Mouse (Mus musculus): ENCODE measurements around the gene Arl15. TPM values are rescaled to one million over a fixed set of nuclear protein-coding genes. Genes with fewer than 3 reads are reported as not detected.
A peak's percentile ranks its signal among the peaks of the same experiment; 100 is the strongest.

The Arl15 gene
- polyA plus RNA-seq, 1 experiment from 2014 or later = 19.0 TPM

DNA sequence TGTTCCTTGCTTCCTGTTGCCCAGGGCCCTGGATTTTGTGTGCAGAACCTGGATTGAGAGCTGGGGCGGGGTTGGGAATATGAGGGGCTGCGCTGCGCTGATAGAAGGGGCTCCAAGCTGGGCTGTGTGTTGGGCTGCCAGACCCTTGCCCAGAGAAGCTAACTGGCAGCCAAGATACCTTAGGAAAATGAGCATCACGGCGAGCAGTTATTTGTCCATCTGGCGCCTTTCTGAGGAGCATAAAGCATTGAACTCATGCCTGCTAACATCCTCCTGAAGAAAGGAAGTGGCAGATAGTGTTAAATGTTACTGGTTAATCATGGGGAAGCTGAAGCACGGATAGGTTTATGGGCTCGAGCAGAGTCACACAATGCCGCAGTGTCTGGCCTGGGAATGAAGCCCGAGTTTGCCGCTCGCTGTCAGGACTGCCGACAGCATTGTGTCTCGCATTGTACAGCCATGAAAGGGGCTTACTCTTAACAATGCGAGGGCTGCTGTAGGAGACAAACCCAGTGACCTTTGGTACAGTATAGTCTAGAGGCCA, 123.6 kb downstream of the Arl15 start:
- Histone ChIP-seq H3K4me3 (ENCODE audit: low read depth, low read length) (no peak overlapping the region), H3K4me2 (replicated peaks; ENCODE audit: low read depth, low read length) (peak overlapping the region; percentile 37), H3K36me3 (ENCODE audit: control insufficient read depth, insufficient read depth, low read length) (no peaks in the 10 kb centered on the region), H3K9ac (ENCODE audit: low read depth, low read length) (peak overlapping the region; percentile 29), H3K4me1 (replicated peaks; ENCODE audit: control insufficient read depth, insufficient read depth, low read length) (no peaks in the 10 kb centered on the region; the same call in 1 of the 2 replicates), H3K27me3 (ENCODE audit: control insufficient read depth, insufficient read depth, low read length) (no peaks in the 10 kb centered on the region), H3K27ac (ENCODE audit: low read depth, low read length) (peak overlapping the region; percentile 87), H3K9me3 (ENCODE audit: control insufficient read depth, low read length) (no peaks in the 10 kb centered on the region)
- DNase-seq (ENCODE audit: low spot score) (peak; percentile 75), ATAC-seq (ENCODE audit: low FRiP score) (peak; percentile 90)
- 34% methylated on average over 15 of the region's 15 CpGs for WGBS

DNA sequence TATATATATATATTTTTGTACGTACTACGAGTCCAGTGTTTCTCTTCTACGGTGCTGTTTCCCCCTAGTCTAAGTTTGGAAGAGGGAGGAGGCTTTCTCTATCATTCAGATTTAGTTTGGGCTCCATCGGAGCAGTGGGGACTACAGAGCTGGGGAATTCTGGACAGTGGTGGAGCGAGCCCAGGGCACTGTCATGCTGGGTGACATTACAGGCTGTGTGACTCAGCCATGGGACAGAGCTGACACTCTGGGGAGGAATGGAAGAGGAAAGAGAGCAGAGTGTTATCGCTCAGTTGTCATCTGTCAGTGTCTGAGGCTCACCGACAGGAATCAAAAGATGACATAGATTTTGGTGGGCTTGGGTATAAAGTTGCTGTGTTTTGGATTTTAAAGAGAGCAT, 124.4 kb downstream of the Arl15 start:
- no peaks in the 10 kb centered on the region; the same call in 1 of the 2 replicates for H3K4me1 ChIP-seq (replicated peaks; ENCODE audit: control insufficient read depth, insufficient read depth, low read length)
- no peaks in the 10 kb centered on the region for H3K9me3 ChIP-seq (ENCODE audit: control insufficient read depth, low read length)
- no peaks in the 10 kb centered on the region for H3K27me3 ChIP-seq (ENCODE audit: control insufficient read depth, insufficient read depth, low read length)
- no peak for DNase-seq (ENCODE audit: low spot score)
- H3K4me3 ChIP-seq (ENCODE audit: low read depth, low read length) = no peak overlapping the region
- no peaks in the 10 kb centered on the region for H3K36me3 ChIP-seq (ENCODE audit: control insufficient read depth, insufficient read depth, low read length)
- 0 out of 2 replicates have a peak overlapping the region, but pooled peaks have one; percentile 17 for H3K27ac ChIP-seq (ENCODE audit: low read depth, low read length)
- H3K4me2 ChIP-seq (replicated peaks; ENCODE audit: low read depth, low read length) = no peak overlapping the region
- 58% methylated on average over 7 of the region's 7 CpGs for WGBS
- peak; percentile 26; the same call in 1 of the 2 replicates for ATAC-seq (ENCODE audit: low FRiP score)
- no peak overlapping the region for H3K9ac ChIP-seq (ENCODE audit: low read depth, low read length)

DNA sequence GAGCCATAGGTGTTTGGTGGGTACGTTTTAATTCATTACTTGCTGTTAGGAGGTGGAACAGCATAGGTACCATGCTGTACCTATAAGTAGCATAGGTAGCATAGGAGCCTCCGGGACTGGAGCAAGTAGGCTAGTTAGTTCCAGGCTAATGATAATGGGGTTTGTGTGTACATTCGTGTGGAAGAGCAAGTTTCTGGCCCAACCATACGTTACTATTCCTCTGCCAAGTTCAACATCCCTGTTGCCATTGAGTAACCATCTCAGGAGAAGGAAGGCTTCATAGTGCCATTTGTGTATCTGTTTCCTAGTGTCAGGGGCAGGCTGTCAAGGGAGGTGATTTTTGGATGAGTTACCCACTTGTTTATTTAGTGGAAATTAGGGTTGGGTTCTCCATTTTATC, 141.4 kb downstream of the Arl15 start:
- no peak for DNase-seq (ENCODE audit: low spot score)
- no peak overlapping the region for H3K9ac ChIP-seq (ENCODE audit: low read depth, low read length)
- no peak for ATAC-seq (ENCODE audit: low FRiP score)
- peaks cover 2% of the 10 kb centered on the region; the same call in 1 of the 2 replicates for H3K27me3 ChIP-seq (ENCODE audit: control insufficient read depth, insufficient read depth, low read length)
- no peak overlapping the region for H3K4me2 ChIP-seq (replicated peaks; ENCODE audit: low read depth, low read length)
- no peak overlapping the region for H3K27ac ChIP-seq (ENCODE audit: low read depth, low read length)
- H3K9me3 ChIP-seq (ENCODE audit: control insufficient read depth, low read length) = no peaks in the 10 kb centered on the region
- no peak overlapping the region for H3K4me3 ChIP-seq (ENCODE audit: low read depth, low read length)
- H3K36me3 ChIP-seq (ENCODE audit: control insufficient read depth, insufficient read depth, low read length) = no peaks in the 10 kb centered on the region
- no peaks in the 10 kb centered on the region for H3K4me1 ChIP-seq (replicated peaks; ENCODE audit: control insufficient read depth, insufficient read depth, low read length)
- WGBS = 89% methylated on average over 4 of the region's 4 CpGs

DNA sequence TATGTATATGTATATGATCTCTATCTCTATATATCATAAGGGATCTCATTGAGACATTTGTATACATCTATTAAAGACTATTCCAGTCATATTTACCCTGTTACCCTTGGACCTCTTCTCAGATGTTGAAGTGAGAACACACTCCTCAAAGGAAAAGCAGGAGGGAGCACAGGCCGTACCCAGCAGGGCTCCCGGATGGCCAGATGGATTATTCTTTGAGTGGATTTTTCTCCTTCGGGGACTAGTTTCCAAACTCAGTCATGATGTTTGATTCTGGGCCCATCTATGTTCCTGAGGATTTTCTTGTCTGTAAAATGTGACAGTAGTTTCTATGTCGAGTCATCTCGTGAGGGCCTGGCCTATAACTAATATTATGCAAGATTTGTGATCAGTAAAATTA, 142.9 kb downstream of the Arl15 start:
- H3K9me3 ChIP-seq (ENCODE audit: control insufficient read depth, low read length) = no peaks in the 10 kb centered on the region
- no peak overlapping the region for H3K4me2 ChIP-seq (replicated peaks; ENCODE audit: low read depth, low read length)
- 89% methylated on average over 5 of the region's 5 CpGs for WGBS
- DNase-seq (ENCODE audit: low spot score) (no peak), ATAC-seq (ENCODE audit: low FRiP score) (no peak)
- no peaks in the 10 kb centered on the region for H3K4me1 ChIP-seq (replicated peaks; ENCODE audit: control insufficient read depth, insufficient read depth, low read length)
- H3K27ac ChIP-seq (ENCODE audit: low read depth, low read length) = no peak overlapping the region
- H3K36me3 ChIP-seq (ENCODE audit: control insufficient read depth, insufficient read depth, low read length) = no peaks in the 10 kb centered on the region
- H3K4me3 ChIP-seq (ENCODE audit: low read depth, low read length) = no peak overlapping the region
- H3K27me3 ChIP-seq (ENCODE audit: control insufficient read depth, insufficient read depth, low read length) = peaks cover 2% of the 10 kb centered on the region; the same call in 1 of the 2 replicates
- no peak overlapping the region for H3K9ac ChIP-seq (ENCODE audit: low read depth, low read length)

DNA sequence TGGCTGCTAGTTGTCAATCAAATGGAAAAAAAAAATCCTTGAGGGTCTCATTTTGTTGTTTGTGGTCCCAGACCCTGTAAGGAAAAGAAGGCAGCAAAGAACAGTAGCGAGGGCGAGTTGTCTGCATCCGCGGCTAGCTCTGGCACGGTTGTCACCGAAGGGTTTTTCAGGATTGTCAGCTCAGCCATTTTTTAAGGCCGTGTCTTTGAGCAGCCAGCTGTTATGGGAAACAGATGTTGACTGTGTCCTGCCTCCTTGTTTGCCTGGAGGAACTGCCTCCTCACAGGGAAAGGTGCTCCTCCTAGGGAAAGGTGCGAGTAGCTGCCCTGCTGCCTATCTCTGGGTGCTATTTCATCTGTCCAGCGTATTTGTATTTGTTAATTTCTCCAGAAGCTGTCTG, 144.3 kb downstream of the Arl15 start:
- Histone ChIP-seq H3K9ac (ENCODE audit: low read depth, low read length) (no peak overlapping the region), H3K27me3 (ENCODE audit: control insufficient read depth, insufficient read depth, low read length) (peaks cover 2% of the 10 kb centered on the region; the same call in 1 of the 2 replicates), H3K9me3 (ENCODE audit: control insufficient read depth, low read length) (no peaks in the 10 kb centered on the region), H3K4me1 (replicated peaks; ENCODE audit: control insufficient read depth, insufficient read depth, low read length) (no peaks in the 10 kb centered on the region), H3K4me3 (ENCODE audit: low read depth, low read length) (no peak overlapping the region), H3K4me2 (replicated peaks; ENCODE audit: low read depth, low read length) (no peak overlapping the region), H3K27ac (ENCODE audit: low read depth, low read length) (no peak overlapping the region), H3K36me3 (ENCODE audit: control insufficient read depth, insufficient read depth, low read length) (no peaks in the 10 kb centered on the region)
- ATAC-seq (ENCODE audit: low FRiP score) (no peak), DNase-seq (ENCODE audit: low spot score) (no peak)
- 69% methylated on average over 9 of the region's 9 CpGs for WGBS

DNA sequence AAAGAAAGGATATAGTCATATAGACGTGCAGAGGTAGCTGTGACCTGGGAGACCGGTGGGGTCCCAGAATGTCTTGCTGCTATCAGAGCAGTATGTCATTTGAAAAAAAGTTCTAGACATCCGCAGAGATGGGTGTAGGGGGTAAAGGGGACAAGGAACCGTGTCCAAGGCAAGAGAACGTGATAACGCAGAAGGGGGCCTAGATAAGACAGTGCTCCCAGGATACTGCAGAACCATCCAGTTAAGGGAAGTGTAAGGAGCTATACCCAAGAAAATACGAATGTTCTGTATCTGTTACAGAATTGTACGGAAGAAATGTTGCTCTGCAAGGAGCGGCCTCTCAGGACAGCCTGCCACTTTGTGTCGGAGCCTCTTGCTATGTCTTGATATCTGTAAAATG, 144.8 kb downstream of the Arl15 start:
- WGBS = 91% methylated on average over 10 of the region's 10 CpGs
- Histone ChIP-seq H3K9me3 (ENCODE audit: control insufficient read depth, low read length) (no peaks in the 10 kb centered on the region), H3K9ac (ENCODE audit: low read depth, low read length) (no peak overlapping the region), H3K27me3 (ENCODE audit: control insufficient read depth, insufficient read depth, low read length) (peaks cover 2% of the 10 kb centered on the region; the same call in 1 of the 2 replicates), H3K4me2 (replicated peaks; ENCODE audit: low read depth, low read length) (no peak overlapping the region), H3K27ac (ENCODE audit: low read depth, low read length) (no peak overlapping the region), H3K4me1 (replicated peaks; ENCODE audit: control insufficient read depth, insufficient read depth, low read length) (no peaks in the 10 kb centered on the region), H3K36me3 (ENCODE audit: control insufficient read depth, insufficient read depth, low read length) (no peaks in the 10 kb centered on the region), H3K4me3 (ENCODE audit: low read depth, low read length) (no peak overlapping the region)
- ATAC-seq (ENCODE audit: low FRiP score) (no peak), DNase-seq (ENCODE audit: low spot score) (no peak)

GRCm38 (mm10) chr13:113939681-113940080, 145.4 kb downstream of the Arl15 start:
- no peaks in the 10 kb centered on the region for H3K9me3 ChIP-seq (ENCODE audit: control insufficient read depth, low read length)
- ATAC-seq (ENCODE audit: low FRiP score) (no peak), DNase-seq (ENCODE audit: low spot score) (no peak)
- WGBS = 87% methylated on average over 3 of the region's 3 CpGs
- no peak overlapping the region for H3K27ac ChIP-seq (ENCODE audit: low read depth, low read length)
- no peak overlapping the region for H3K9ac ChIP-seq (ENCODE audit: low read depth, low read length)
- H3K4me2 ChIP-seq (replicated peaks; ENCODE audit: low read depth, low read length) = no peak overlapping the region
- H3K27me3 ChIP-seq (ENCODE audit: control insufficient read depth, insufficient read depth, low read length) = peaks cover 2% of the 10 kb centered on the region; the same call in 1 of the 2 replicates
- no peaks in the 10 kb centered on the region for H3K36me3 ChIP-seq (ENCODE audit: control insufficient read depth, insufficient read depth, low read length)
- no peak overlapping the region for H3K4me3 ChIP-seq (ENCODE audit: low read depth, low read length)
- H3K4me1 ChIP-seq (replicated peaks; ENCODE audit: control insufficient read depth, insufficient read depth, low read length) = no peaks in the 10 kb centered on the region

DNA sequence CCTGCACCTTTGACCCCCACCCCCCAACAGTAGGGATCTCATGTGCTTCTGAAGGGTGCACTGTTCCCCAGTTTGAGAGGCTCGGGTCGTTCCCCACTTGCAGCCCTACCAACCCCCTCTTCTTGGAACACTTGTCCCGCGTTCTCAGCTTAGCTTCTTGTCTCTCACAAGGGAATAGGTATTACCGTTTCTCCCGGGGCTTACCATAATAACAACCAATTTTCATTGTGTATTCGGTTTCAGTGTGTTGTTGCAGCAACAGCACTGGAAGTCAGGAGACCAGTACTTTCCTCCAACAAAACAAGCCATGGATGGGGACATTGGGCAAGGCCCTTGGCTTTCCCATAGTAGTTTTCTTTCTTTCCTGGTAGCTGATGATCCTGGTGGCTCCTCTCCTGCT, 145.8 kb downstream of the Arl15 start:
- Histone ChIP-seq H3K4me3 (ENCODE audit: low read depth, low read length) (no peak overlapping the region), H3K4me1 (replicated peaks; ENCODE audit: control insufficient read depth, insufficient read depth, low read length) (no peaks in the 10 kb centered on the region), H3K27me3 (ENCODE audit: control insufficient read depth, insufficient read depth, low read length) (peaks cover 2% of the 10 kb centered on the region; the same call in 1 of the 2 replicates), H3K9me3 (ENCODE audit: control insufficient read depth, low read length) (no peaks in the 10 kb centered on the region), H3K9ac (ENCODE audit: low read depth, low read length) (no peak overlapping the region), H3K36me3 (ENCODE audit: control insufficient read depth, insufficient read depth, low read length) (no peaks in the 10 kb centered on the region), H3K27ac (ENCODE audit: low read depth, low read length) (no peak overlapping the region), H3K4me2 (replicated peaks; ENCODE audit: low read depth, low read length) (no peak overlapping the region)
- no peak for DNase-seq (ENCODE audit: low spot score)
- WGBS = 85% methylated on average over 7 of the region's 7 CpGs
- ATAC-seq (ENCODE audit: low FRiP score) = no peak

- Histone ChIP-seq H3K4me2 (replicated peaks; ENCODE audit: low read depth, low read length) (no peak overlapping the region), H3K36me3 (ENCODE audit: control insufficient read depth, insufficient read depth, low read length) (no peaks in the 10 kb centered on the region), H3K27ac (ENCODE audit: low read depth, low read length) (no peak overlapping the region), H3K4me1 (replicated peaks; ENCODE audit: control insufficient read depth, insufficient read depth, low read length) (no peaks in the 10 kb centered on the region), H3K4me3 (ENCODE audit: low read depth, low read length) (no peak overlapping the region), H3K9ac (ENCODE audit: low read depth, low read length) (no peak overlapping the region), H3K27me3 (ENCODE audit: control insufficient read depth, insufficient read depth, low read length) (no peaks in the 10 kb centered on the region), H3K9me3 (ENCODE audit: control insufficient read depth, low read length) (no peaks in the 10 kb centered on the region)
- WGBS = 72% methylated on average over 3 of the region's 3 CpGs
- DNase-seq (ENCODE audit: low spot score) = no peak
- ATAC-seq (ENCODE audit: low FRiP score) = no peak
Observed at GRCm38 (mm10) chr13:113941943-113942342, 147.6 kb downstream of the Arl15 start.

Measured in hindbrain, embryonic 11.5 days (tissue).